Mouse (Mus musculus): ENCODE results near the gene Rapgef1.

DNA sequence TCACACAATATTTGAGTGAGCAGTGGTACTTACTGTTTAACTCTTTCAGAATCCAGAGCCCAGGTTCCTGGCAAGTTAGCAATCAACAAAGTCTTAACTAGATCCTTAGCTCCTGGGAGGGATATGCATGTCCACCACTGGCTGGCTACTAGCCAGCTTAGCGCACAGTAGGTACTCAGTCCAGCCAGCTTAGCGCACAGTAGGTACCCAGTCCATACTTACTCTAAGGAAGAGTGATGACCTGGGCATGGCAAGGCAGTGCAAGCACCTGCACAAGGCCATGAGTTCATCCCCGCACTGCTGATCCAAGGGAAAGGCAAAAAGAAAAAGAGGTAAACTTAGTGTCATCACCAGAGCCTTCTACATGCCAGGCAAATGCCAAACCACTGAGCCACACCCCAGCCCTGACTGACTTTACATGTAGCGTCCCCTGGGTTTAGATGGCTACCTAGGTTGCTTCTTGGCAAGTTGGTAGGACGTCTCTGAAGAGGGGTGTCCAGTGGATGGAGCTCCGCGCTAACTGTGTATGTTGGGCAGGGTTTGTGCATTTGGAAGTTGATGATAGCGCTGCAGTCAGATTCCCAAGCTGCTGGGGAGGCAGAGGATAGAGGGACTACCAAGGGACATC, 6.2 kb downstream of the Rapgef1 start:
- no peak for TF ChIP-seq ZNF384 (IDR thresholded peaks at IDR 0.05; ENCODE audit: low read depth, low read length)
- no peak for TF ChIP-seq MAX (IDR thresholded peaks at IDR 0.05; ENCODE audit: low read length)
- no peak for TF ChIP-seq CTCF (conservative IDR thresholded peaks at IDR 0.05 in 1 of 2, IDR thresholded peaks at IDR 0.05 in 1 of 2; ENCODE audit: low read depth in 2 of 2, low read length in 2 of 2)
- peak; percentile 100 for TF ChIP-seq ZKSCAN1 (IDR thresholded peaks at IDR 0.05; ENCODE audit: borderline replicate concordance, low read depth, low read length)
- TF ChIP-seq MEF2A (IDR thresholded peaks at IDR 0.05; ENCODE audit: borderline replicate concordance, low read depth, low read length): no peak

Data from CH12.LX (cell line).